Mouse (Mus musculus): ENCODE measurements around the gene Ung. TPM values are rescaled to one million over a fixed set of nuclear protein-coding genes. Genes with fewer than 3 reads are reported as not detected.

The Ung gene
- 3.0 TPM for polyA plus RNA-seq (2015; fragmentation: Illumina TruSeq; extraction: RNeasy Lipid Tissue Mini Kit (QIAGEN cat#74804); ENCODE audit: low read depth, low replicate concordance)

DNA sequence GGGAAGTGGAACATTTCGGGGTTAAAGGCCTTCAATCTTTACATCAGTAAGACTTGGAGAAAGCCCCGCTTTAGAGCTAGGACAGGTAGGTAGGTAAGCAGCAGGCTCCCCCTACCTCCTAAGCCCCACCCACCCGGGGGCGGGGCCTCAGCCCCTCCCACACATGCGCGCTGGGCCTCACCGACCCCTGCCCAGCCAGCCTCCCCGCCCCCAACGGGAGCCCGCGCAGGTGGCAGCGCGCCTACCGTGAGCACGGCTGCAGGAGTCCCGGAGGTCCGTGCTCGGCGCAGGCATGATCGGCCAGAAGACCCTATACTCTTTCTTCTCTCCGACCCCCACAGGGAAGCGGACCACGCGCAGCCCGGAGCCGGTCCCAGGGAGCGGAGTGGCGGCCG, at the start of gene Ung:
TSS of gene Ung (plus strand) at position 176 of the 395 bp plus-strand sequence.

DNA sequence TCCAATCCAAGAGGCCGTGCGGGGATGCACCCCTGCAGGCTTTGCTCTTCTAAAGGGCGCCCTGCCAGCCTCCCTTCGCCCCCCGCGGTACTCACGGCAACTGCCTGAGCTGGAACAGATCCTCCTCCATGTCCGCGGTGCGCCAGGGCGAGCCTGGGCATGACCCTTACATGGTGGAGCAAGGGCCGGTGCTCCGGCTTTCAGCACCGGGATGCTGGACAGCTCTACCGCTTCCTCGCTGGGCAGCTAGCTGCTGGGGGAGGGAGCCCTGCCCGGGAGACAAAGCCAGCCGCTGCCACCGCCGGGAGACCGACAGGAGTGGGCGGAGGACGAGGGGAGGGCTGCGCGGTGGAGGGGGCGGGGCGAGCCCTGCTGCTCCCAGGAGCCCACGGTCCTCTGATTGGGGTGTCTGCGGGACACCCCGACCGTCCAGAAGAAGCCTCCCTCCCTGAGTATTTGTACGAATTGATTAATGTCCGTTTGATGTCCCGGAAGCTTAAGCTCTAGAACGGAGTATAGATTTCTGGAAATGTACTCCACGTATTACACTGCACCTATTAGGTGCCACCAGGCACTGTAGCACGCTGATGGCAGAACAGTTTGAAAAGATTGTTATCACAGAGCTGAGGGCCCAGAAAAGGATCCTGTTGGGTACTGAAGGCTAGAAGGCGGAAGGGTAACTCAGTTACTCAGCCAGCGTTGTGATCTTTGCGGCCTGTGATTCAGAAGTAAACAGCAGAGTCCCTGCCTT, 39.0 kb upstream of the Ung start, which contains the start of gene Svop:
TSS of gene Svop (minus strand) at position 514 of the 751 bp plus-strand sequence.

DNA sequence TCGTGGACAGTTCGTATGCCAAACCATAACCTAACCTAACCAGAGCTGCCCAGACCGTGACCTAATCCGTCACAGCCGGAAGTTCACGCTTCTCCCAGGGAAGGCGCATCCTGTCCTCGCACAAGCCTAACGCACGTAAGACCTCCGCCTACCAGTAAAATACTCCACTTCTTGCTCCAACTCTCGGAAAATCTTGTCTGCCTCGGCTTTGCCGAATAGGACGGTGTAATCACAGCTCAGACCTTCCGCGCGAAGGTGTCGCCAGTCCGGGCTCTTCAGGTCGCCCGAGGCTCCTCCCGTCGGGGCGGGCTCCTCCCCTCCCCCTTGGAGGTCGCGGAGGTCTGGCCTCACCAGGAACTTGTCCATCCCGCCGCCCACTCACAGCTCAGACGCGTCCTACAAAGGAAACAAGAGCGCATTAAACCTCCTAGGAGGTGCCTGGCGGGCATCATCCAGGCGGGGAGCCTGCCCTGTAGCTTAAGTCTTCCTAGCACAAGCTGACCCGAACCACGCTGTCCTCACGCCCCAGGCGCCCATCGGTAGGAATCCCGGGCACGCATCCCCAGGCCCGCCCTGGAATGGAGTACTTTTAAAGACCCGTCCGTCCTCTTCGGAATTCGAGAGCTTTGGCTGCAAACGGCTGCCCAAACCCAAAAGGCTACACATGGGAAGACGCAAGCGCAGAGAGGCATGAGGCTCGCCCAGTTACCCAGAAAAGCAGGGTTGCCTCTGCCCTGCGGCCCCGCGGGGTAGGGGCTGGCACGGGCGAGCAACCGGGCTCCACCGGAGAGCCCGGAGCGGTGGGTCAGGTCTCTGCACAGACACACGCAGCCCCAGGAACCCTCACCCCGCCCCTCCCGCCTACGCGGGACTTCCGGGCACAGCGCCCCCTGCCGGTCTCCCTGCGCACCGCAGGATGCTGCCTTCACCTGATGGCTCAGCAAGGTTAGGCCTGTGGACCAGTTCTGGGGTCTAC, 2.5 kb upstream of the Ung start, which contains the start of gene Alkbh2:
TSS of gene Alkbh2 (minus strand) at position 845 of the 976 bp plus-strand sequence.

DNA sequence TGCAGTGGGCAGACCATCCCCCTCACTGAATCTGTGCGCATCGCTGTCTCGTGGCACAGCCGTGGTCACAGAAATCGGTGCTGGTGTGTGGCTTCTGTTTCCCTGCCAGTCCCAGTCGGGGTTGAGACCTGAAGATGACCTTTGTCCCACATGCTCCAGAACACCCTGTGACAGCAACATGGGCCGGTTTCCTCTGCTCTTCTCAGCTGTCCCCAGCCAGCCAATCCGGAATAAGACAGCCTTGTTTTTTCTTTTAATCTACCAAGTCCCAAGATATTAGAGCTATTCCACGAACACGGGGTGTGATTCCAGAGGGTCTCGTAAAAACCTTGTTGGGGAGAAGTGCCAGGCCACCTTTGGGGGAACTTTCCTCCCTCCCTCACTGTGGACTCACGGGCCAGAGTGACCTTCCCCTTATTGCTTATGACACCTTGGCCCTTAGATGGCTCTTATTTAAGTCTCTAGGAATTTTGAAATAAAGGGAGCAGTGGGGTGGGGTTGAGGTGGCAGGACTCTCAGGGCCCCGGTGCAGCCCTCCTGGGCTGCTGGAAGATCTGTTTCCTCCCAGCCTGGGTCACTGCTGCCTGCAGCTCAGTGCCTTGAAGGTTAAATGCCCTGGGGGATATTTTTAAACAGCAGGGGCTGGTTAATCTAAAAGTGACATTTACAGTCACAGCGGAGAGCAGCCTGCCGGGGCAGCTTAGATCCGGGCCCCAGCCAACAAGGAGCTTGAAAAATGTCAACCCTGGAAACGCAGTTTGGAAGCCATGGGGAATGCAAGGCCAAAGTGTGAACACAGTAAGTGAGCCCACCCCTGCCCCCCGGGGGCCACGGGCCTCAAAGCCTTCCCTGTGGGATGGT, 16.1 kb downstream of the Ung start, which contains the start of gene Acacb:
TSS of gene Acacb (plus strand) at position 508 of the 861 bp plus-strand sequence.

Other genes with a start within 250 kb of the Ung start
- gene Coro1c, start 221.6 kb upstream of the Ung start, polyA plus RNA-seq (2015; fragmentation: Illumina TruSeq; extraction: RNeasy Lipid Tissue Mini Kit (QIAGEN cat#74804); ENCODE audit: low read depth, low replicate concordance), result 62.4 TPM
- gene Ssh1, start 136.5 kb upstream of the Ung start, polyA plus RNA-seq (2015; fragmentation: Illumina TruSeq; extraction: RNeasy Lipid Tissue Mini Kit (QIAGEN cat#74804); ENCODE audit: low read depth, low replicate concordance), result 8.1 TPM
- 1.1 TPM for gene Dao, start 126.7 kb upstream of the Ung start, polyA plus RNA-seq (2015; fragmentation: Illumina TruSeq; extraction: RNeasy Lipid Tissue Mini Kit (QIAGEN cat#74804); ENCODE audit: low read depth, low replicate concordance)
- 28.1 TPM for gene Usp30, start 64.9 kb upstream of the Ung start, polyA plus RNA-seq (2015; fragmentation: Illumina TruSeq; extraction: RNeasy Lipid Tissue Mini Kit (QIAGEN cat#74804); ENCODE audit: low read depth, low replicate concordance)
- gene Svop, start 38.8 kb upstream of the Ung start, polyA plus RNA-seq (2015; fragmentation: Illumina TruSeq; extraction: RNeasy Lipid Tissue Mini Kit (QIAGEN cat#74804); ENCODE audit: low read depth, low replicate concordance), result 114 TPM
- gene Alkbh2, start 2.2 kb upstream of the Ung start, polyA plus RNA-seq (2015; fragmentation: Illumina TruSeq; extraction: RNeasy Lipid Tissue Mini Kit (QIAGEN cat#74804); ENCODE audit: low read depth, low replicate concordance), result 7.9 TPM
- 2.1 TPM for gene Acacb, start 16.1 kb downstream of the Ung start, polyA plus RNA-seq (2015; fragmentation: Illumina TruSeq; extraction: RNeasy Lipid Tissue Mini Kit (QIAGEN cat#74804); ENCODE audit: low read depth, low replicate concordance)
- gene Foxn4, start 143.4 kb downstream of the Ung start, polyA plus RNA-seq (2015; fragmentation: Illumina TruSeq; extraction: RNeasy Lipid Tissue Mini Kit (QIAGEN cat#74804); ENCODE audit: low read depth, low replicate concordance), result not detected
- gene Myo1h, start 158.8 kb downstream of the Ung start, polyA plus RNA-seq (2015; fragmentation: Illumina TruSeq; extraction: RNeasy Lipid Tissue Mini Kit (QIAGEN cat#74804); ENCODE audit: low read depth, low replicate concordance), result 3.1 TPM

Measured in brain, adult 10 weeks (tissue).